Mouse (Mus musculus) neural tube, embryonic 15.5 days (tissue): ENCODE measurements at regions not wholly inside any gene's neighbourhood (a gene's known extent, or its start where the extent isn't known, plus 50 kb on each side); places are given as distances from the start of the nearest gene placed in this dataset.
A peak's percentile ranks its signal among the peaks of the same experiment; 100 is the strongest.

ENCODE experiments used
- ATAC-seq: fragments of 200-750 bp; cut with Nextera tagmentation; 2 replicates; pipeline ENCODE4 v1.8.0; 2017; ENCODE audit warnings: mild to moderate bottlenecking, moderate TSS enrichment, moderate library complexity; ENCODE audit not compliant: low FRiP score
- H3K27ac ChIP-seq: fragments of 300-500 bp; sonication (generic); replicated peaks from 2 replicates; pipeline ENCODE4 v1.5.1; 2015; ENCODE audit warnings: mild to moderate bottlenecking, inconsistent platforms
- H3K27me3 ChIP-seq: fragments of 300-500 bp; sonication (generic); replicated peaks from 2 replicates; pipeline ENCODE4 v1.6.1; 2015; ENCODE audit warnings: inconsistent platforms
- H3K36me3 ChIP-seq: fragments of 300-500 bp; sonication (generic); 2 replicates; pipeline ENCODE4 v1.6.1; 2015; ENCODE audit warnings: inconsistent platforms
- H3K4me1 ChIP-seq: fragments of 300-500 bp; sonication (generic); 2 replicates; pipeline ENCODE4 v1.6.1; 2015; ENCODE audit warnings: inconsistent platforms
- H3K4me2 ChIP-seq: fragments of 300-500 bp; sonication (generic); 2 replicates; pipeline ENCODE4 v1.6.1; 2015; ENCODE audit warnings: inconsistent platforms, mild to moderate bottlenecking, moderate library complexity
- H3K4me3 ChIP-seq: fragments of 300-500 bp; sonication (generic); replicated peaks from 2 replicates; pipeline ENCODE4 v1.5.1; 2015; ENCODE audit warnings: mild to moderate bottlenecking, inconsistent platforms
- H3K9ac ChIP-seq: fragments of 300-500 bp; sonication (generic); replicated peaks from 2 replicates; pipeline ENCODE4 v1.6.1; 2015; ENCODE audit warnings: mild to moderate bottlenecking, inconsistent platforms
- H3K9me3 ChIP-seq: fragments of 300-500 bp; sonication (generic); replicated peaks from 2 replicates; pipeline ENCODE4 v1.6.1; 2016; ENCODE audit warnings: inconsistent platforms
- whole genome bisulfite sequencing: fragments of 180-500 bp; shearing (Covaris S2); methylation state at CpG from one replicate; pipeline ENCODE4 v1.1.7; 2015; ENCODE audit warnings: mixed read lengths; 5-methylcytosine and 5-hydroxymethylcytosine counted together

- Histone ChIP-seq H3K4me2 (no peak overlapping the region), H3K36me3 (no peaks in the 10 kb centered on the region), H3K4me1 (peaks cover 13% of the 10 kb centered on the region), H3K9ac (no peak overlapping the region), H3K27me3 (no peaks in the 10 kb centered on the region; the same call in 1 of the 2 replicates), H3K4me3 (no peak overlapping the region), H3K27ac (peak overlapping the region; percentile 48; the same call in 1 of the 2 replicates), H3K9me3 (no peaks in the 10 kb centered on the region)
- ATAC-seq: 0 out of 2 replicates have a peak, but pooled peaks have one; percentile 24
- WGBS: 31% methylated on average over 5 of the region's 5 CpGs
These were observed 125.2 kb upstream of the Sulf2 start for GRCm38 (mm10) chr2:166280651-166281127.

GRCm38 (mm10) chr2:166279676-166280075 is 124.2 kb upstream of the Sulf2 start:
- H3K4me2 ChIP-seq: no peak overlapping the region
- 55% methylated on average over 15 of the region's 15 CpGs for WGBS

GRCm38 (mm10) chr2:166275398-166275797 is 119.9 kb upstream of the Sulf2 start:
- WGBS: 89% methylated on average over 8 of the region's 8 CpGs

More at GRCm38 (mm10) chr2:166279676-166280075, 124.2 kb upstream of the Sulf2 start:
- Histone ChIP-seq H3K9ac (no peak overlapping the region), H3K9me3 (no peaks in the 10 kb centered on the region), H3K27ac (0 out of 2 replicates have a peak overlapping the region, but pooled peaks have one; percentile 19), H3K27me3 (no peaks in the 10 kb centered on the region; the same call in 1 of the 2 replicates), H3K4me1 (peaks cover 13% of the 10 kb centered on the region), H3K4me3 (no peak overlapping the region), H3K36me3 (no peaks in the 10 kb centered on the region)
- ATAC-seq: no peak

GRCm38 (mm10) chr2:166274016-166274346 is 118.5 kb upstream of the Sulf2 start:
- no peak for ATAC-seq

More at GRCm38 (mm10) chr2:166275398-166275797, 119.9 kb upstream of the Sulf2 start:
- no peak for ATAC-seq
- Histone ChIP-seq H3K36me3 (no peaks in the 10 kb centered on the region), H3K4me3 (no peak overlapping the region), H3K27me3 (no peaks in the 10 kb centered on the region; the same call in 1 of the 2 replicates), H3K4me2 (no peak overlapping the region), H3K9me3 (no peaks in the 10 kb centered on the region), H3K4me1 (peaks cover 25% of the 10 kb centered on the region), H3K9ac (no peak overlapping the region), H3K27ac (no peak overlapping the region)

GRCm38 (mm10) chr2:166273312-166274015 is 118.0 kb upstream of the Sulf2 start:
- peaks cover 19% of the 10 kb centered on the region for H3K4me1 ChIP-seq
- no peak overlapping the region for H3K9ac ChIP-seq
- no peaks in the 10 kb centered on the region for H3K36me3 ChIP-seq
- H3K4me3 ChIP-seq: no peak overlapping the region
- 18% methylated on average over 23 of the region's 23 CpGs for WGBS
- peak overlapping the region; percentile 20 for H3K4me2 ChIP-seq
- no peaks in the 10 kb centered on the region; the same call in 1 of the 2 replicates for H3K27me3 ChIP-seq
- H3K9me3 ChIP-seq: no peaks in the 10 kb centered on the region
- H3K27ac ChIP-seq: peak overlapping the region; percentile 58
- ATAC-seq: no peak

More at GRCm38 (mm10) chr2:166274016-166274346, 118.5 kb upstream of the Sulf2 start:
- Histone ChIP-seq H3K4me2 (peak overlapping the region; percentile 20; the same call in 1 of the 2 replicates), H3K4me1 (peaks cover 19% of the 10 kb centered on the region), H3K27ac (peak overlapping the region; percentile 58), H3K27me3 (no peaks in the 10 kb centered on the region; the same call in 1 of the 2 replicates), H3K9me3 (no peaks in the 10 kb centered on the region), H3K4me3 (no peak overlapping the region), H3K36me3 (no peaks in the 10 kb centered on the region), H3K9ac (no peak overlapping the region)
- WGBS: 57% methylated on average over 2 of the region's 2 CpGs

GRCm38 (mm10) chr2:166272841-166273240 is 117.4 kb upstream of the Sulf2 start:
- Histone ChIP-seq H3K4me1 (peaks cover 19% of the 10 kb centered on the region), H3K9me3 (no peaks in the 10 kb centered on the region), H3K27me3 (no peaks in the 10 kb centered on the region; the same call in 1 of the 2 replicates), H3K9ac (no peak overlapping the region), H3K36me3 (no peaks in the 10 kb centered on the region), H3K4me3 (no peak overlapping the region), H3K27ac (no peak overlapping the region), H3K4me2 (no peak overlapping the region)
- no peak for ATAC-seq
- 23% methylated on average over 1 of the region's 1 CpGs for WGBS

GRCm38 (mm10) chr2:166272190-166272543 is 116.7 kb upstream of the Sulf2 start:
- H3K27ac ChIP-seq: no peak overlapping the region
- no peak overlapping the region for H3K9ac ChIP-seq
- no peak for ATAC-seq
- no peak overlapping the region for H3K4me3 ChIP-seq
- 67% methylated on average over 7 of the region's 7 CpGs for WGBS
- no peaks in the 10 kb centered on the region for H3K36me3 ChIP-seq
- no peaks in the 10 kb centered on the region for H3K9me3 ChIP-seq
- H3K4me2 ChIP-seq: no peak overlapping the region
- peaks cover 19% of the 10 kb centered on the region for H3K4me1 ChIP-seq
- no peaks in the 10 kb centered on the region; the same call in 1 of the 2 replicates for H3K27me3 ChIP-seq

- H3K9me3 ChIP-seq: no peaks in the 10 kb centered on the region
- H3K27ac ChIP-seq: no peak overlapping the region
- H3K4me1 ChIP-seq: peaks cover 19% of the 10 kb centered on the region
- H3K27me3 ChIP-seq: no peaks in the 10 kb centered on the region; the same call in 1 of the 2 replicates
- 41% methylated on average over 11 of the region's 11 CpGs for WGBS
- no peak overlapping the region for H3K9ac ChIP-seq
- no peak for ATAC-seq
- H3K4me2 ChIP-seq: no peak overlapping the region
- H3K4me3 ChIP-seq: no peak overlapping the region
- H3K36me3 ChIP-seq: no peaks in the 10 kb centered on the region
These were observed 116.1 kb upstream of the Sulf2 start for GRCm38 (mm10) chr2:166271373-166272189.

GRCm38 (mm10) chr2:166270007-166270406 is 114.5 kb upstream of the Sulf2 start:
- 96% methylated on average over 6 of the region's 6 CpGs for WGBS
- ATAC-seq: no peak
- H3K4me1 ChIP-seq: peaks cover 23% of the 10 kb centered on the region
- H3K27ac ChIP-seq: no peak overlapping the region
- H3K9me3 ChIP-seq: no peaks in the 10 kb centered on the region
- H3K27me3 ChIP-seq: no peaks in the 10 kb centered on the region
- no peak overlapping the region for H3K9ac ChIP-seq
- H3K4me2 ChIP-seq: no peak overlapping the region
- no peaks in the 10 kb centered on the region for H3K36me3 ChIP-seq
- H3K4me3 ChIP-seq: no peak overlapping the region

- no peak overlapping the region for H3K4me3 ChIP-seq
- no peak overlapping the region for H3K9ac ChIP-seq
- WGBS: 90% methylated on average over 4 of the region's 4 CpGs
- H3K27ac ChIP-seq: no peak overlapping the region
- no peak for ATAC-seq
- H3K36me3 ChIP-seq: no peaks in the 10 kb centered on the region
- H3K27me3 ChIP-seq: no peaks in the 10 kb centered on the region
- peaks cover 26% of the 10 kb centered on the region for H3K4me1 ChIP-seq
- H3K4me2 ChIP-seq: no peak overlapping the region
- no peaks in the 10 kb centered on the region for H3K9me3 ChIP-seq
These were observed 111.5 kb upstream of the Sulf2 start for GRCm38 (mm10) chr2:166266915-166267314.

GRCm38 (mm10) chr2:166266507-166266906 is 111.0 kb upstream of the Sulf2 start:
- no peak overlapping the region for H3K4me2 ChIP-seq
- H3K4me3 ChIP-seq: no peak overlapping the region
- peaks cover 25% of the 10 kb centered on the region for H3K4me1 ChIP-seq
- H3K36me3 ChIP-seq: no peaks in the 10 kb centered on the region
- no peaks in the 10 kb centered on the region for H3K9me3 ChIP-seq
- 76% methylated on average over 9 of the region's 9 CpGs for WGBS
- no peak overlapping the region for H3K9ac ChIP-seq
- no peak overlapping the region for H3K27ac ChIP-seq
- ATAC-seq: no peak
- no peaks in the 10 kb centered on the region for H3K27me3 ChIP-seq
